In genomic region chr5:3961286-3961685, GRCm38 (mm10) we compare ENCODE assay signal across 30 mouse cellular contexts.
"Had no signal": no experiment of that assay in that cellular context is flagged by ENCODE, and none has a peak within 500 bp of the region (broad histone marks: within the 10 kb centered on the region; RNA-seq: fewer than 3 reads in every experiment).

No protein-coding gene starts in this region.

- DNase-seq: left cerebral cortex, postnatal 4 days; liver; liver, embryonic 13.5 days; liver, postnatal 0 days; lung, adult 18-20 months; lung, adult 2 months; lung, embryonic 14.5 days; lung, postnatal 10 days; lung, postnatal 14 days; lung, postnatal 36 days; lung, postnatal 4 days; midbrain, embryonic 14.5 days had no signal

- H3K4me1 ChIP-seq: limb, embryonic 12.5 days; limb, embryonic 13.5 days; limb, embryonic 15.5 days; liver, embryonic 12.5 days; liver, embryonic 13.5 days; liver, embryonic 15.5 days; lung, embryonic 15.5 days; megakaryocyte, embryonic 14.5 days; midbrain, embryonic 10.5 days; midbrain, embryonic 12.5 days; midbrain, embryonic 13.5 days; midbrain, embryonic 15.5 days had no signal

- H3K4me2 ChIP-seq: limb, embryonic 12.5 days; limb, embryonic 13.5 days; limb, embryonic 15.5 days; liver, embryonic 11.5 days; liver, embryonic 12.5 days; liver, embryonic 13.5 days; liver, embryonic 15.5 days; lung, embryonic 14.5 days; lung, embryonic 15.5 days; midbrain, embryonic 12.5 days; midbrain, embryonic 13.5 days; midbrain, embryonic 15.5 days had no signal

- H3K9ac ChIP-seq: limb, embryonic 12.5 days; limb, embryonic 13.5 days; limb, embryonic 15.5 days; liver, embryonic 12.5 days; liver, embryonic 13.5 days; liver, embryonic 14.5 days; liver, embryonic 15.5 days; liver, postnatal 0 days; lung, embryonic 14.5 days; lung, embryonic 15.5 days; midbrain, embryonic 12.5 days; midbrain, embryonic 13.5 days; midbrain, embryonic 15.5 days had no signal

- H3K9me3 ChIP-seq: limb, embryonic 10.5 days; limb, embryonic 12.5 days; limb, embryonic 13.5 days; limb, embryonic 15.5 days; liver, embryonic 12.5 days; liver, embryonic 13.5 days; liver, embryonic 15.5 days; lung, embryonic 15.5 days; megakaryocyte, embryonic 14.5 days; midbrain, embryonic 10.5 days; midbrain, embryonic 12.5 days; midbrain, embryonic 13.5 days; midbrain, embryonic 15.5 days had no signal

- ATAC-seq: liver, embryonic 12.5 days; liver, postnatal 0 days; lung, postnatal 0 days; midbrain, embryonic 13.5 days; midbrain, embryonic 15.5 days had no signal

- H3K4me3 ChIP-seq: left cerebral cortex, adult 2 months; limb, embryonic 10.5 days; limb, embryonic 12.5 days; limb, embryonic 13.5 days; limb, embryonic 15.5 days; liver, embryonic 12.5 days; liver, embryonic 13.5 days; liver, embryonic 15.5 days; lung, embryonic 15.5 days; megakaryocyte, embryonic 14.5 days; midbrain, embryonic 10.5 days; midbrain, embryonic 12.5 days; midbrain, embryonic 13.5 days; midbrain, embryonic 15.5 days; myocyte had no signal

- H3K27me3 ChIP-seq: limb, embryonic 12.5 days; limb, embryonic 13.5 days; limb, embryonic 15.5 days; liver, embryonic 12.5 days; liver, embryonic 13.5 days; liver, embryonic 15.5 days; lung, embryonic 15.5 days; megakaryocyte, embryonic 14.5 days; midbrain, embryonic 12.5 days; midbrain, embryonic 13.5 days; midbrain, embryonic 15.5 days had no signal

- H3K27ac ChIP-seq: left cerebral cortex, adult 2 months; limb, embryonic 10.5 days; limb, embryonic 12.5 days; limb, embryonic 13.5 days; limb, embryonic 15.5 days; liver, embryonic 12.5 days; liver, embryonic 13.5 days; liver, embryonic 14.5 days; liver, embryonic 15.5 days; lung, embryonic 15.5 days; macrophage; midbrain, embryonic 10.5 days; midbrain, embryonic 12.5 days; midbrain, embryonic 13.5 days; midbrain, embryonic 15.5 days had no signal
